Mouse (Mus musculus): ENCODE data around the gene Cks2.
"Not testable (repeated sequence)": the region's sequence is repeated elsewhere in the genome, so short reads cannot be mapped to it uniquely, and the experiment has no call there.

The Cks2 gene

GRCm38 (mm10) chr13:51644829-51645789, at the start of gene Cks2:
Gene Cks2 (plus strand): TSS chr13:51645232.
- DNase-seq (ENCODE audit: low spot score) = peak; percentile 100

GRCm38 (mm10) chr13:51595404-51595803, 49.6 kb upstream of the Cks2 start:
- DNase-seq (ENCODE audit: low spot score) = no peak

DNA sequence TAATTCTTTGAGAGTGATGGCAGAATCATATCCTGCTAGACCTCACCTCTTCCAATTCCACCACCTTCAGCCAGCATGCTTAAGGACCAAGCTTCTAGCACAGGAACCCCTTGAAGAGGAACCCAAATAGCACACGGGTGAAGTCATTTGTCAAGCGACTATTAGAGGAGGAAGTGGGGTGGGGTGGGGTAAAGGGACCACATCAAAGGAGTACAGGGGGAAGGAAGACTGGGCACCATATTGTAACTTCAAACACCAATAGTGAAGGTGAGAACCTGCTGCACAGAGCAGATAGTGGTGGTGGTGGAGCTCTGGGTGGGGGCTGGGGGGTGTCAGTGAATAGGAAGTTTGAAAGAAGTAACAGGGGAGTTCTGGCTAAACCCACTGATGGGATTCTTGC, 47.0 kb upstream of the Cks2 start:
- no peak for DNase-seq (ENCODE audit: low spot score)

GRCm38 (mm10) chr13:51600169-51600568, 44.9 kb upstream of the Cks2 start:
- DNase-seq (ENCODE audit: low spot score) = no peak

DNA sequence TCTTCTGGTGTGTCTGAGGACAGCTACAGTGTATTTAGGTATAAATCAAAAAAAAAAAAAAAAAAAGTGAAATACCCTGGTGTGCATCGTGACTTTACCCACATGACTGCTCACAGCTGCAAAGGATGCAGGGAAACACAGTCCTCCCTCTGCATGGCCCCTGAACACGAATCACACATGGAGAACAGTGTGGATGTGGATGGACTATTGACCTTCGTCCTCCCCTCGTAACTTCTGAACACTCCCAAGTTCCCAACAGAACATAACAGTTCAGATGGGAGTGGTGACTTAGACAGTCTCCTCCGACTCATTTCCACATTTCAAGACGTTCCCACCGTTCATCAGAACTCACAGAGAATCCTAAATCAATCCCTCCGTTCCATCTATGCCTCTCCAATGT, 42.3 kb upstream of the Cks2 start:
- no peak for DNase-seq (ENCODE audit: low spot score)

DNA sequence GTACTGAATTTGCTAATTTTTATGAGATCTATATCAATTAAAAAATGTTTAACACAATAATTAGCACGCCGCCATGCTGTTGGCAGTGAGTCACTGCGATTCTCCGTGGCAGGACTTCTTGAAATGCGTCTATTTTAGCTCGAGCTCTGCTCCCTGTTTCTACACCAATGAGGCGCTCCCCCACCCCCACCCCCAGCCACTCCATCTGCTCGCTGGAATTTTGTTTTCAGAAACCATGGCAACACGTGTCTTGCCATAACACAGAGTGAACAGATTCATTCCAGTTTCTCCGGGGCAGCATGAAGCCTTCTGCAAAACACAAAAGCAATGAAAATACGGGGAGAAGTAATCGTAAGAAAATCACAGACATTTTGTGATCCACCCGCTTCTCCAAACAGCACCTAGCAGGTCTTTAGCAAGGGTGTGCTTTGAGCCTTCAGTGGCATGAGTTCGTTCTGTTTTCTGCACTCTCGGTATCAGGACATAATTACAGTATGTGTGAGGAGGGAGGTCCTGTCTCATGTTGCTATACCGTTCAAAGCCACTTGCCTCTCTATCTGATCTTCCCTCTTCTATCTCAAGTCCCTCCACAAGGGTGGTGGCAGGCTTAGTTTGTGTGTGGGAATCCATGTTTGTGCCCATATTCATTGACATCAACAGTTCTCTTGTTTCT, 41.7 kb upstream of the Cks2 start:
- peak; percentile 75 for DNase-seq (ENCODE audit: low spot score)

GRCm38 (mm10) chr13:51603894-51604244, 41.2 kb upstream of the Cks2 start:
- no peak for DNase-seq (ENCODE audit: low spot score)

GRCm38 (mm10) chr13:51609231-51609630, 35.8 kb upstream of the Cks2 start:
- no peak for DNase-seq (ENCODE audit: low spot score)

GRCm38 (mm10) chr13:51611060-51611459, 34.0 kb upstream of the Cks2 start:
- no peak for DNase-seq (ENCODE audit: low spot score)

DNA sequence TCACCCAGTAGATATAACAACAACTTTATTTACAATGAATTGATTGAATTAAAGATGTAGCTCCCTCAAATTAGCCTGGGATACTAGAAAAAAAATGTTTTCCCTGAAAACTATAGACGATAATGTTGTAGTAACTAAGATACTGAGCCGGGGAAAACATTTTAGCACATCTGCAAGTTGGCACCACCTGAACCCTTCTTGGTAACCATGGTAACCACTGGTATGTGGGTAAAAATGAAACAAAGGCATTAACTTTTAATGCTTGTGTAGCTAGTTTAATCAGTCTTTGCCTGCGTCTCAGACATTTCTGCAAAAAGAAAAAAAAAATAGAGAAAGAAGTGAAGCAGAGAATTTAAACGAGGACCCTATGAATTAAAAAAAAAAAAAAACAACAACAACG, 33.5 kb upstream of the Cks2 start:
- no peak for DNase-seq (ENCODE audit: low spot score)

- DNase-seq (ENCODE audit: low spot score) = no peak
These were observed 29.2 kb upstream of the Cks2 start for GRCm38 (mm10) chr13:51615815-51616214.

GRCm38 (mm10) chr13:51616417-51617044, 28.5 kb upstream of the Cks2 start:
- DNase-seq (ENCODE audit: low spot score) = no peak

- no peak for DNase-seq (ENCODE audit: low spot score)
These were observed 27.7 kb upstream of the Cks2 start for GRCm38 (mm10) chr13:51617306-51617705.

GRCm38 (mm10) chr13:51617861-51618260, 27.2 kb upstream of the Cks2 start:
- DNase-seq (ENCODE audit: low spot score) = peak; percentile 79

GRCm38 (mm10) chr13:51618602-51619001, 26.4 kb upstream of the Cks2 start:
- DNase-seq (ENCODE audit: low spot score) = no peak

GRCm38 (mm10) chr13:51622626-51623025, 22.4 kb upstream of the Cks2 start:
- no peak for DNase-seq (ENCODE audit: low spot score)

GRCm38 (mm10) chr13:51623678-51624077, 21.4 kb upstream of the Cks2 start:
- DNase-seq (ENCODE audit: low spot score) = no peak

DNA sequence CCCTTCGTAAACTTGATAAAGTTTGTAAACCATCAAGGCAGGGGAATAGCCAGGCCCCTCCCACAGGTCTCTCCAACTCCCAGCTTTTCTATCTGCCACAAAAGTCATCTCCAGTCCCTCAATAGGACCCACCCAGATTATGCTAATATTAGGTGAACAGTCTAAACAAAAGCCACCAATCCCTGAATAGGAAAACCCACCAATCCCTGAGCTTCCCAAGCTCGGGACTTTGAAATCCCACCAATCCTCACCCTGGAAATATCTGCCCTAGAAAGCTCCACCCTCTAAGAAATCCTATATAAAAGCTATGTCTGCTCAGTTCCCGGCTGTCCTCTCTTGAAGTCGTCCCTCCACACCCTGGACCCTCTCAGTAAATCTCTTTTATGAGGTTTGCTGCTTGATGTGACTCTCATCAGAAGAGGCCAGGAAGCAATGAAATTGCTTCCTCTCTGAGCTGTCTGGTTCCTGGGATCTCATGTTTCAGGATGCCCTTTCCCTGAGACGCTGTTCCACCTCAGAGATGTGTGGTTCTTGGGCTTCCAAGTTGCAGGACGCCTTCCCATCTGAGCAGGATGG, 16.7 kb upstream of the Cks2 start:
- DNase-seq (ENCODE audit: low spot score) = no peak

DNA sequence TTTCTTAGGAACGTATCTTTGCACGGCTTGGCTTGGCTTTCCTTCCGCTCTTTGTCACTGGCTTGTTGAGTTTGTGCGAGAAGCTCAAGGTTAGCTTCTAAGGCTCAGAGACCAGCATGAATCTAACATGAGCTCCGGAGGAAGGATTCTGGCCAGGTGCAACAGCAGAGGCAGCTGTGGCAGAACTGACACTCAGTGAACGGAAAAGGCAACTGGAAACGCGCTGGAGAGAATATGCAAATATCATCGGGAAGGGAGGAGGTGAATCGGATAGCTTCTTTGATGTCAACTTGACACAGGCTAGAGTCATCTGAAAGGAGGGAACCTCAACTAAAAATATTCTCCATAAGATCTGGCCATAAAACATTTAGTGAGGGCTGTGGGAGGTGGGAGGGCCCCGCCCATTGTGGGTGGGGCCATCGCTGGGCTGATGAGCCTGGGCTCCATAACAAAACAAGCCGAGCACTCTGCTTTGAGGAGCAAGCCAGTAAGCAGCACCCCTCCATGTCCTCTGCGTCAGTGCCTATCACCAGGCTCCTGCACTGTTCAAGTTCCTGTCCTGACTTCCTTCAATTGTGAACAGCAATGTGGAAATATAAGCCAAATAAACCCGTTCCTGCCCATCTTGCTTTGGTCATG, 13.6 kb upstream of the Cks2 start:
- DNase-seq (ENCODE audit: low spot score) = no peak

- no peak for DNase-seq (ENCODE audit: low spot score)
These were observed 12.3 kb upstream of the Cks2 start for GRCm38 (mm10) chr13:51632560-51633218.

DNA sequence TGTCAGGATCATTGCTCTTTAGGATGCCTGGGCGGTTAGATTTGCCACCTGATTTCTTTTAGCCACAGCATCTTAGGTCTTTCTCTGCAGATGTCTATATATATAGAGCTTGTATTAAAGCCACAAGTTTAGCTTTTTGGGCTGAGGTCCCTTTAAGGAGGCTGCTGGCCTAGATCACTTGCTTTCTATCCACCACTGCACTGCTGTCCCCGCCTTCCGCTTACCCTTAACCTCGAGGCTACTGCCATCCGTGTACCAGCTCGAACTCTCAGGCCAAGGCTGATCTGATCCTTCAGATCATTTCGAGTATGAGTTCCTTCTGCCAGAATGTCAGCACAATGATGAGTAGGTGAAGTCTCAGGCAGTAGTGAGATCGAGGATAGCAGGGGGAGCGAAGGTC, 9.6 kb upstream of the Cks2 start:
- DNase-seq (ENCODE audit: low spot score) = not testable (repeated sequence)

Measured in MN1 (cell line).